Mouse (Mus musculus): ENCODE results near the gene Rpa1.
"Not testable (repeated sequence)": the region's sequence is repeated elsewhere in the genome, so short reads cannot be mapped to it uniquely, and the experiment has no call there.

The Rpa1 gene

GRCm38 (mm10) chr11:75348199-75348889 is at the start of gene Rpa1, which contains the start of gene Smyd4:
Gene Rpa1, minus strand, starts transcription at chr11:75348324.
Gene Smyd4, plus strand, starts transcription at chr11:75348433.
- peak; percentile 96 for DNase-seq

GRCm38 (mm10) chr11:75397452-75397851 is 49.3 kb upstream of the Rpa1 start:
- no peak for DNase-seq

GRCm38 (mm10) chr11:75395611-75396010 is 47.5 kb upstream of the Rpa1 start:
- no peak for DNase-seq

- not testable (repeated sequence) for DNase-seq
These were observed 35.4 kb upstream of the Rpa1 start for GRCm38 (mm10) chr11:75383529-75383928.

GRCm38 (mm10) chr11:75378786-75379185 is 30.7 kb upstream of the Rpa1 start:
- DNase-seq, result not testable (repeated sequence)

- DNase-seq, result no peak
These were observed 29.0 kb upstream of the Rpa1 start for GRCm38 (mm10) chr11:75377125-75377524.

GRCm38 (mm10) chr11:75355475-75355874 is 7.4 kb upstream of the Rpa1 start:
- DNase-seq, result no peak

- no peak for DNase-seq
These were observed 3.1 kb upstream of the Rpa1 start for GRCm38 (mm10) chr11:75351225-75351624.

GRCm38 (mm10) chr11:75348890-75349261 is 752 bp upstream of the Rpa1 start:
- DNase-seq, result no peak

GRCm38 (mm10) chr11:75347596-75347995 is 528 bp downstream of the Rpa1 start:
- no peak for DNase-seq

- no peak for DNase-seq
These were observed 937 bp downstream of the Rpa1 start for GRCm38 (mm10) chr11:75347188-75347585.

GRCm38 (mm10) chr11:75346556-75347187 is 1.5 kb downstream of the Rpa1 start:
- DNase-seq, result no peak

GRCm38 (mm10) chr11:75344716-75345115 is 3.4 kb downstream of the Rpa1 start:
- no peak for DNase-seq

- no peak for DNase-seq
These were observed 4.0 kb downstream of the Rpa1 start for GRCm38 (mm10) chr11:75344163-75344562.

GRCm38 (mm10) chr11:75343096-75343495 is 5.0 kb downstream of the Rpa1 start:
- DNase-seq, result no peak

GRCm38 (mm10) chr11:75340698-75341345 is 7.3 kb downstream of the Rpa1 start:
- DNase-seq, result no peak

- DNase-seq, result no peak
These were observed 8.0 kb downstream of the Rpa1 start for GRCm38 (mm10) chr11:75340076-75340475.

GRCm38 (mm10) chr11:75337246-75337645 is 10.9 kb downstream of the Rpa1 start:
- DNase-seq, result no peak

- DNase-seq, result no peak
These were observed 11.4 kb downstream of the Rpa1 start for GRCm38 (mm10) chr11:75336676-75337075.

GRCm38 (mm10) chr11:75325969-75326311 is 22.2 kb downstream of the Rpa1 start:
- no peak for DNase-seq

- DNase-seq, result no peak
These were observed 22.8 kb downstream of the Rpa1 start for GRCm38 (mm10) chr11:75325116-75325968.

GRCm38 (mm10) chr11:75324433-75324832 is 23.7 kb downstream of the Rpa1 start:
- no peak for DNase-seq

GRCm38 (mm10) chr11:75323326-75323737 is 24.8 kb downstream of the Rpa1 start:
- DNase-seq, result no peak

Data from cerebellum, adult 11-12 months (tissue).